Mouse (Mus musculus) neural tube, embryonic 10.5 days (tissue): ENCODE measurements at regions not wholly inside any gene's neighbourhood (a gene's known extent, or its start where the extent isn't known, plus 50 kb on each side); places are given as distances from the start of the nearest gene placed in this dataset.

Source experiments
- DNase-seq: peaks from one replicate; pipeline ENCODE4 v3.0.0-alpha.2; 2017; ENCODE audit warnings: low spot score; ENCODE audit errors: extremely low spot score

DNA sequence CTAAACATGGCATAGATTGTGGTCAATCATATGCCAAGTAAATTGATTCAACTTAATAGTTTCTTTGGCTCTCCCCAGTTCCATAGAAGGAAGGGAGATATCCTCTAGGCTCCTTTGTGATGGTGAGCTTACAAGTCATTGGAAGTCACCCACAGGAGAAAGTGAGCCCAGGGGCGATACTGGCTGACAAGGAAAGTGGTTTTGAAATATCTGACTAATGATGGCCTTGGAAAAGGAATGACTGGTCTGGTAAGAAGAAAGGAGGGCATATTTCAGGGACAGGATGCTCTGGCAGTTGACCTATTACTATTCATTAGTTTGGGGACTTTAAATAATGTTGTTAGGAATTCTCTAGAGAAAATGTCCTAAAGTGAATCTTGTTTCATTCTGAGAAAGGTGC, 352.7 kb upstream of the Cdh11 start:
- no peak for DNase-seq

DNA sequence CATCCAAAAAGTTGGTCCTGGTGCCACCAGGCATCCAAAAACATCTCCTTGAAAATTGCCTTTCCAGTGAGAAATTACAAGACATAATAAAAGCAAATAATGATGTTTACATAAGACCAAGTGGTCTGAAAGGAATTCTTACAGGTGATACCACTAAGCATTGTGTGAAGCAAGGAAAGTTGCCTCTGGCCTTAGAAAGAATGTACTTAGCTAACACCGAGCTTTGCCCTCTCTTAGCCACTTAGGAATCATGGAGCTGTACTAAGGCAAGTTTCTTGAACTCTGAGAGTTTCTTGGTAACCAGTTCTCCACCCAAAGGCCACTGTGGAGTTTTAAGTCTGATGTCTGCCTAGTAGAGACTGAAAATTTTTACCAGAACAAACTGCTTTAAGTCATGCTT, 359.4 kb upstream of the Cdh11 start:
- no peak for DNase-seq

DNA sequence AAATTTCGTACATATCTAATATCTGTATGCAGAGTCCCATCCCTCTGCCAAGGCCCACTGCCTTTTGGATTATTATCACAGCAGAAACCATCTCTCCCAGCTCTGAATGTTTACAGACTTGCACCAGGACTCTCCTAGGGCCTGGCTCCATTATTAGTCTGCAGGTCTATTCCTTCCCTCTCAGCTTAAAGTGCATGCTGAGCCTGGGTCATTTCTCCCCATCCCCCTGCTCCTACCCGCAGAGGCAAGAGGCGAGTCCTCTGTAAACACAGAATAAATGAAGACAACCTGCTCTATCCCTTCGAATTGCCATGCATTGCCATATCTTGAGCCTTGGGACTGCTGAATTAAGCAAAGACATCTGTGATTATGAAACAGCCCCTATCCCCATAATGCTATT, 362.6 kb upstream of the Cdh11 start:
- no peak for DNase-seq

DNA sequence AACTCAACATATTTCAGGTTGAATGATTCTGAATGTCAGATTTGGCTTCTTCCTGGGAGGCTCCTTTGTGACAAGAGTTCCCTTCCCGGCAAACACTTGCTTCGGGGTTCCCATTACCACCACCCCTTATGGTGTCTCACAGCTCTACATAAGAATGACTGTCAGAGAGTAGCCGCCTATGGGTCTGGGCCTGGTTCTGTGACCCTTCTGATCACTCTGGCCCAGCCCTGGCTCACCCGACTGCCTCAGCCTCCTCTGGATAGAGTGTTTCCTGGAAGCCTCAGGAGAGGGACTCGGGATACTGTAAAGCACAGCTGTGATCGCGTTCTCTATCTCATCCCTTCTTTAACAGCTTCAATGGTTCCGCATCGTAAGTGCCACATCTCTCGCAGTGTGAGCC, 363.0 kb upstream of the Cdh11 start:
- DNase-seq = no peak

DNA sequence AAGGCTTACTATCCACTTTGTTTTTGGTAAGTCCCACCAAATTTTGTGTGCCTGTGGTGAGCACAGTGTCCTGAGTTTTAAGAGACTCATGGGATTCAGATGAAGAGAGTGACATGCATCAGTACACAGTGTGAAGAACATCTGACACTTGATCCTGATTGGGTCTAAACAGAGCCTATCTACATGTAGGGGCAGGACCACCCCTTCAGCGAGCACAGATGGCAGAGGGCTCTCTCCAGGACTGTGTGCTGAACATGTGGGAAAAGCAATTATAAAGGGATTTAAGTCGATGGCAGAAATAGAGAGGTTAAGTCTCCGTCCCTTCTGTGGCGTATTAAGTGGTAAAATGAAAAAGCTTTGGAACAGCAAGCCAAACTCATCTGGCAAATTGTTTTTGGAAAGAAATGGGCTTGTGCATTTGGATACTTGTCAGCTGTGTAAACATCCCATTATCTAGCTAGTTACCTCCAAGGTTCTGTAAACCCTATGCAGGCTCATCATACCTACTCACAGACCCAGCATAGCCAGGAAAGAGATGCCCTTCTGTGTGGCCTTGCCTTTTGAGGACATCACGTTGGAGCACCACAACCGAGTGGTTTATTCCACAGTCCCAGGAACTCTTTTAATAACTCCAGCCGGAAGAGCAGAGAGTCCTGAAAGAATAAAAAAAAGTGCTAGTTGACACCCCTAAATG, 381.3 kb upstream of the Cdh11 start:
- no peak for DNase-seq

DNA sequence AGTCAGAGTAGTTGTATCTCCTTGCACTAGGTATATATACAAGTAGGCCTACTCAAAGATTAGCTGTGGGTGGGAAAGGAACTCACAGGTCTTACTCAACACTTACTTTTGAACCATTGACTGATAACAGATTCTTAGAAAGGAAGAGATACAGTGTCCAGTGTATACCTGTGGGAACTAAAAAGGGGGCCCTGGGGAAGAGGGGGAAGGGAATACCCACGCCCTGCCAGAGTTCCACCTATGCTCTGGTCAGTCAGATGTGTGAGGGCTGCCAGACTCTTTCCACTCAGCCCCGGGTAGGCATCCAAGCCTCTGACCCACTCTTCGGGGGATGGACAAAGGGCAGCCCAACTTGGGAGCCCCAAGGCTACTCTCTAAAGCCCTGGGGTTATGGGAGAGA, 387.9 kb upstream of the Cdh11 start:
- no peak for DNase-seq

DNA sequence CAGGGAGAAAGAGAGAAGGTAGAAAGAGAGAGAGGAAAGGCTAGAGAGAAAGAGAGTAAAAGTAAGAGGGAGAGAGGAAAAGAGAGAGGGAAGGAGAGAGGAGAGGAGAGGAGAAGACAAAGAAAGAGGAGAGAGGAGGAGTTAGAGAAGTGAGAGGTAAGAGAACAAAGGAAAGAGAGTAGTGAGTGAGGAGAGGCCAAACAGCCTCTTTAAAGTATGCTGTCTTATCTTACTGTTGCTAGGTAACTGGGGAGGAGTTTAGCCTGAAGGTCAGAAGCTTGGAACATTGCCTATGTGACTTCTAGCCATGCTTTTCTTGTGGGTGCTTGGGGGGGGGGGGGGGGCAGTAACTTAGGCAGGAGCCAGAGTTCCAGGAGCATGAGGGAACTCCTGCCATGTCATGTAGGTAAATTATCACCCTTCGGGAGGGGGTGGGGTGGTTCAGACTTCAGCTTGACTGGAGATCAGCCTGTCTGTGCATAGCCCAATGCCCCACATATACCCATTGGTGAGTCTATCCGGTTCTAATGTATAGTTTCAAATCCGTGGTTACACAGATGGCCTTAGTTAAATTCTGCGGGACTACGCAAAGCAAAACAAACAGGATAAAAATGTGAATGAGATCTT, 388.5 kb upstream of the Cdh11 start:
- no peak for DNase-seq

DNA sequence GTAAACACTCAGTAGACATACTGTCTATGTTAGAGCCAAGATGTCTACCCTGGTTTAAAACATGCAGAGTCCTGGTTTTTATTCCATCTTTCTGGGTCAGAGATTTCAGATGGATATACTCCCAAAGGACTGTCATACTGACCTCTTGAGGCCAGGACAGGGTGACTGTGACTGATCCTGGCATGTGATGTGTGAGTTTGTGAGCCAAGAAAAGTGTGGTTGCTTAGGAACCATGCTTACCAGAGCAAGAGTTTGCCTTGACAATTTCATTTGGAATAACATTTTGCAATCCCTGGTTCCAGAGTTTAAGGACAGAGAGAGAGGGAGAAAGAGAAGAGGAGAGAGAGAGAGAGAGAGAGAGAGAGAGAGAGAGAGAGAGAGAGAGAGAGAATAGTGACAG, 395.2 kb upstream of the Cdh11 start:
- DNase-seq = no peak

GRCm38 (mm10) chr8:103188720-103189498, 403.5 kb upstream of the Cdh11 start:
- DNase-seq = no peak

GRCm38 (mm10) chr8:103198251-103198650, 412.8 kb upstream of the Cdh11 start:
- no peak for DNase-seq

DNA sequence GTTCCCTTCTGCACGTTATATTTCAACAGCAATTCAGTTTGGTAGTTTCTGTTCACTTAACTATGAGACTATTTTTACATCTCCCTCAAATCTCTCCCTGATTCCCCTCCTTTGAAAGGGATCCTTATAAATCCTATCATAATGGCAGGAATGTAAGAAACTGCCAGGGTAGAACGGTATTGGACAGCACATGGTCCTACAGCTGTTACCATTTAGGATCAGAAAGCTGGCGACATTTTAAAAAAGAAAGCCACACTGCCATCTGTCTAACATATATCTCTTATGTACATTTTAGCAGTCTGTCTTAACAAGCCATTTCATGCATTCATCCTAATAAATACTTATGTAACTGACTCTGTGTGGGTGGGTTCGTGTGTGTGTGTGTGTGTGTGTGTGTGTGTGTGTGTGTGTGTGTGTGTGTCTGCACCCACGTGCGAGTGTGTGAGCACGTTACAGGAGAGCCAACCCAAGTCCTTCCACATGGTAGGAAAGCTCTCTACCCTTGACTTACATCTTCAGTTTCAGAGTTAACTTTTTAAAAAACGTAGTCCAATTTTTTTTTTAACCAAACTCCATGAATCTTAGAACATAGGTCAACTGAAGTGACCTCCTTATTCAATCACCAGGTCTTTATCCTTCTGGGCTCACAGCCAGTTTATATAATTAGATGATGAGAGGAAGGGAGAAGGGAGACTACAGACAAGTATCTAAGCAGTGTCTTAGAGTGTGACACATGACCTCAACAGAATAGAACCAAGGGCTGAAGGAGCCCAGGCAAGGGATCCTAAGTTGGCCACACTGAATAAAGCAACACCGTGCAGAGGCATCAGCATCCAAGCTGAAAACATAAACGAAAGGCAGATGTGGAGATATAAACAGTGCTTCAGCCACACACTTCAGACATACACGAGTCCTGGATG, 414.5 kb upstream of the Cdh11 start:
- DNase-seq = no peak

DNA sequence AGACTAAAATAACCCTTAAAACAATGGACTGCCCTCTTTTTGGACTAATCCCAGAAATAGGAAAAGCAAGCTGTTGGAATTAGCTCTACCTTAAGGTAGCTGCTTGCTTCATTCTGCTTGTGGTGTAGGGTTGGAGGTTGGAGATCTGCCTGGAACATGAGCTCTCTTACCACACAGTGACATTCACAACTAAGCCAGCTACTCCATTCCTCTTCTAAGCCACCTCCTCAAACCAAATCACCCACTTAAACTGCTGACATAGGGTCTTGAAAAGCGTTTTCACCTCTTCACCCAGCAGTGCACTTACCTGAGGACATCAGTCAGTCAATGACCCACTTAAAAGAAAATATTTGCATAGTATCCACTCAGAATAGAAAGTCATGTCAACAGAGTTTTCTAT, 418.3 kb upstream of the Cdh11 start:
- DNase-seq = no peak

DNA sequence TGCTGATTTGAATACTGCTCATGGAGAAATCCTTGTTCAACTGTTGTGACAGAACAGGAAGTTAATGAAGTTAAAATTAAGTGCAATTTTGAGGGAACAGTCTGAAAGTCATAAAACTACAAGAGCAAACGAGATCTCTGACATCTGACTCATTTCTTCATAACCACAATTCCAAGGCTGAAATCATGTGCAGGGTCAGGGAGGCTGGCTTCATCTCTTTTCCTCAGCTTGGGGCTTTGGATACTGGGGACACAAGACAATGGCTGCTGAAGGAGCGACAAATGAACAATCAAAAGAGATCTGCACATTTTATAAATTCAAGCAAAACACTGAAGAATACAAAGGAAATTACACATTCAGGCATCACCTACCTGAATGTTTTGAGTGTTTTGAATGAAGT, 429.2 kb upstream of the Cdh11 start:
- DNase-seq = no peak

GRCm38 (mm10) chr8:103230741-103231475, 445.5 kb upstream of the Cdh11 start:
- no peak for DNase-seq

DNA sequence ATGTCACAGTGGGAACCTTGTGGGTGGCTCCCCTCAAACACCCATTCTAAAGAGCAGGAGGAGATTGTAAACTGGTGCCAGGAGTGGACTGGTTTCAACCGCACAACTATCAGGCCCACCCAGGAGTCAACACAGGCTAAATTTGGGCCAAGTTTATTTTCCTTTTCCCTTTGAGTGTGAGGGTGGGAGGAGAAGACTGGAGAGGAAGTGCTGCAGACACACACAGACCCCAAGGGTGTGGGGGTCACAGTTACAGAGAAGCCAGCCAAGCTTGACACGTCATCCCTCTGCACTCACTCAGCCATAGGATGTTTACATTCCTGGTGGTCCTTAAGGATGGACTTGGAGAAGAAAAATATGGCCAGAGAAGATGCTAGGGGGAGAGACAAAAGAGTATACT, 448.9 kb upstream of the Cdh11 start:
- DNase-seq = peak; percentile 24

GRCm38 (mm10) chr8:103235614-103236013, 450.2 kb upstream of the Cdh11 start:
- DNase-seq = peak; percentile 31

GRCm38 (mm10) chr8:103238456-103238970, 453.1 kb upstream of the Cdh11 start:
- DNase-seq = no peak

DNA sequence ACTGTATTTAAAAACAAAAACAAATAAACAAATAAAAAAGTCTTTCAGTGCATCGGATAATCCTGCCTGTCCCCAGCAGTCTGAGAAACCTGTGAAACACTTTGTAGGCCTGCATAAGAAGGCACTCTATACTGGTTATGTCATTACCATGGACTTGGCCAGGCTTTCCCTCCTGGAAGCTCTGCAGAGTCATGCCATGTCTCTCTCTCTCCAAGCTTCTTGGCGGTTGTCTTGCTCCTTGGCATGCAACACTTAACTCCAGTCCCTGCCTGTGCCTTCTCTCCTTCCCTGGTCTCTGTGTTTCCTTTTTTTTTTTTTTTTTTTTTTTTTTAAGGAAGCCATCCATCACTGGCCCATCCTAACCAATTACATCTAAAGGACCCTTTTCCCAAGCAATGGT, 458.7 kb upstream of the Cdh11 start:
- DNase-seq = no peak

GRCm38 (mm10) chr8:103244658-103245057, 459.2 kb upstream of the Cdh11 start:
- no peak for DNase-seq

- DNase-seq = no peak
Observed at GRCm38 (mm10) chr8:103245864-103246263, 460.4 kb upstream of the Cdh11 start.

GRCm38 (mm10) chr8:103261236-103261635, 475.8 kb upstream of the Cdh11 start:
- no peak for DNase-seq
